Mouse (Mus musculus) lung, postnatal 0 days (tissue): Measurements from ENCODE around the gene Dera. TPM values are rescaled to one million over a fixed set of nuclear protein-coding genes. Genes with fewer than 3 reads are reported as not detected.

Experiments
- ATAC-seq: fragments of 200-750 bp; cut with Nextera tagmentation; 2 replicates; pipeline ENCODE4 v1.8.0; 2017; ENCODE audit warnings: moderate library complexity
- DNase-seq: peaks from one replicate; pipeline ENCODE4 v3.0.0-alpha.2; 2016; ENCODE audit warnings: low spot score
- H3K27ac ChIP-seq: fragments of 300-500 bp; sonication (generic); 2 replicates; pipeline ENCODE4 v1.5.1; 2014; ENCODE audit warnings: antibody characterized with exemption, mild to moderate bottlenecking, low read length, mixed read lengths
- H3K27me3 ChIP-seq: fragments of 300-500 bp; sonication (generic); replicated peaks from 2 replicates; pipeline ENCODE4 v1.6.1; 2014; ENCODE audit warnings: low read length, mixed read lengths; ENCODE audit not compliant: insufficient read depth
- H3K36me3 ChIP-seq: fragments of 300-500 bp; sonication (generic); 2 replicates; pipeline ENCODE4 v1.6.1; 2014; ENCODE audit warnings: low read length, mixed read lengths; ENCODE audit not compliant: insufficient read depth
- H3K4me1 ChIP-seq: fragments of 300-500 bp; sonication (generic); 2 replicates; pipeline ENCODE4 v1.6.1; 2014; ENCODE audit warnings: antibody characterized with exemption, low read depth, low read length, mixed read lengths; ENCODE audit not compliant: insufficient read depth
- H3K4me2 ChIP-seq: fragments of 300-500 bp; sonication (generic); replicated peaks from 2 replicates; pipeline ENCODE4 v1.6.1; 2014; ENCODE audit warnings: low read depth, mild to moderate bottlenecking, low read length, moderate library complexity, mixed read lengths
- H3K4me3 ChIP-seq: fragments of 300-500 bp; sonication (generic); 2 replicates; pipeline ENCODE4 v1.5.1; 2014; ENCODE audit warnings: low read depth, low read length
- H3K9ac ChIP-seq: fragments of 300-500 bp; sonication (generic); replicated peaks from 2 replicates; pipeline ENCODE4 v1.6.1; 2014; ENCODE audit warnings: low read depth, mild to moderate bottlenecking
- H3K9me3 ChIP-seq: fragments of 300-500 bp; sonication (generic); 2 replicates; pipeline ENCODE4 v1.6.1; 2016; ENCODE audit warnings: low read length, mixed read lengths
- CTCF ChIP-seq: IDR thresholded peaks from 2 replicates; pipeline ENCODE4 v1.5.1; 2016; ENCODE audit warnings: antibody characterized with exemption, mild to moderate bottlenecking
- EP300 ChIP-seq: IDR thresholded peaks from 2 replicates; pipeline ENCODE4 v1.6.1; 2016; ENCODE audit warnings: antibody characterized with exemption, mild to moderate bottlenecking, control low read depth
- WGBS: fragments of 180-500 bp; shearing (Covaris S2); extraction: QIAGEN DNeasy Blood & Tissue Kit; methylation state at CpG from one replicate; pipeline ENCODE4 v1.1.7; 2014; 5-methylcytosine and 5-hydroxymethylcytosine counted together
- polyA plus RNA-seq: library from polyadenylated mRNA; unstranded; fragments of >200 nt; fragmentation: Nextera tagmentation; extraction: Ambion mirVana; gene quantifications from 2 replicates; pipeline ENCODE4 v1.2.1, GENCODE M21; 2015

The Dera gene
- polyA plus RNA-seq, 1 experiment from 2014 or later, result 30.7 TPM

DNA sequence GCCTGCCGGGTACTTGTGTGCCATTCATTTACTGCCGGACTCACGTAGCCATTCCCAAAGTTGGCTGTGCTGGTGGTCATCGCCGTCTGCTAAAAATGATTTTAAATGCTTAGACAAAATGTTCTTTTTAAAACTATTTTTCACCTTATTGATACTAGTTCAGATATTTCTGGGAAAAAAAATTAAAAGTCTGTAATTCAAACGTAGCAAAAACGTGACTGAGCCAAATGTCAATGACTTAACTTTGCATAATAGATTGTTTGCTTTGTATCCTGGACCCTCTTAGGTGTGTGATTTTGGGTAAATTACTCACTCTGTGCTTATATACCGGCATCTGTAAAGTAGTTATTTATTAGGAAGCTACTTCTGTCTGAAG, 499 bp downstream of the Dera start:
- no peaks in the 10 kb centered on the region for H3K4me1 ChIP-seq
- H3K9me3 ChIP-seq, result no peaks in the 10 kb centered on the region
- DNase-seq (no peak), ATAC-seq (no peak)
- H3K27ac ChIP-seq, result no peak overlapping the region
- peak overlapping the region; percentile 66 for H3K4me2 ChIP-seq
- TF ChIP-seq EP300, result no peak
- no peak for TF ChIP-seq CTCF
- peak overlapping the region; percentile 55 for H3K4me3 ChIP-seq
- H3K27me3 ChIP-seq, result no peaks in the 10 kb centered on the region
- 2% methylated on average over 8 of the region's 8 CpGs for WGBS
- peaks cover 14% of the 10 kb centered on the region; the same call in 1 of the 2 replicates for H3K36me3 ChIP-seq
- H3K9ac ChIP-seq, result peak overlapping the region; percentile 39; the same call in 1 of the 2 replicates

- Histone ChIP-seq H3K4me1 (no peaks in the 10 kb centered on the region), H3K4me3 (no peak overlapping the region), H3K4me2 (no peak overlapping the region), H3K27me3 (no peaks in the 10 kb centered on the region), H3K36me3 (0 out of 2 replicates have a peak, but pooled peaks cover 6% of the 10 kb centered on the region), H3K27ac (no peak overlapping the region), H3K9ac (no peak overlapping the region), H3K9me3 (no peaks in the 10 kb centered on the region)
- peak; percentile 29 for DNase-seq
- WGBS, result 70% methylated on average over 5 of the region's 5 CpGs
- ATAC-seq, result no peak
- TF ChIP-seq EP300 (no peak), CTCF (peak; percentile 73)
Observed at GRCm38 (mm10) chr6:137756310-137756709, 2.0 kb downstream of the Dera start.

GRCm38 (mm10) chr6:137757891-137758290, 3.5 kb downstream of the Dera start:
- Histone ChIP-seq H3K27ac (no peak overlapping the region), H3K9me3 (no peaks in the 10 kb centered on the region), H3K36me3 (no peaks in the 10 kb centered on the region), H3K4me2 (no peak overlapping the region), H3K4me1 (no peaks in the 10 kb centered on the region), H3K27me3 (no peaks in the 10 kb centered on the region), H3K4me3 (no peak overlapping the region), H3K9ac (no peak overlapping the region)
- WGBS, result 88% methylated on average over 1 of the region's 1 CpGs
- ATAC-seq, result no peak
- DNase-seq, result no peak
- TF ChIP-seq CTCF (no peak), EP300 (no peak)

DNA sequence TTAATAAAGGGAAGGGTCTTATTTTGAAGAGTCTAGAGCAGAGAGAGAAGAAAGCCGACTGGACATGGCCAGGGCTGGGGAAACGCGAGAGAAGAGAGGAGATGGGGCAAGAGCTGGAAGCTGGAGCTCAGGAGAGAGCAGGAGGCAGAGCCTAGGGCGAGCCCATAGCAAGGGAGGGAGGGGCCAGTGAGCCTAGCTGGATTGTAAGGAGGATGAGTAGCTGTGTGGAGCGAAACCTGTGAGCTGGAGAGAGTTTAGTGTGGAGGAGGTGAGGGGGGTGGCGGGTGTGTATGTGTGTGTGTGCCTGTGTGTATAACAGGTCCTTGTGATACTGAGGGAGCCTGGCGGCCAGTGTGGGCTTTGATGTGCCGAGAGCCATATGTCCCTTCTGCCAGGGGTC, 5.3 kb downstream of the Dera start:
- no peaks in the 10 kb centered on the region for H3K9me3 ChIP-seq
- no peak overlapping the region for H3K4me3 ChIP-seq
- WGBS, result 38% methylated on average over 8 of the region's 8 CpGs
- H3K9ac ChIP-seq, result no peak overlapping the region
- no peaks in the 10 kb centered on the region for H3K36me3 ChIP-seq
- no peaks in the 10 kb centered on the region for H3K27me3 ChIP-seq
- no peak overlapping the region for H3K27ac ChIP-seq
- peak; percentile 63 for ATAC-seq
- H3K4me2 ChIP-seq, result no peak overlapping the region
- TF ChIP-seq EP300 (no peak), CTCF (no peak)
- DNase-seq, result peak; percentile 29
- H3K4me1 ChIP-seq, result no peaks in the 10 kb centered on the region

DNA sequence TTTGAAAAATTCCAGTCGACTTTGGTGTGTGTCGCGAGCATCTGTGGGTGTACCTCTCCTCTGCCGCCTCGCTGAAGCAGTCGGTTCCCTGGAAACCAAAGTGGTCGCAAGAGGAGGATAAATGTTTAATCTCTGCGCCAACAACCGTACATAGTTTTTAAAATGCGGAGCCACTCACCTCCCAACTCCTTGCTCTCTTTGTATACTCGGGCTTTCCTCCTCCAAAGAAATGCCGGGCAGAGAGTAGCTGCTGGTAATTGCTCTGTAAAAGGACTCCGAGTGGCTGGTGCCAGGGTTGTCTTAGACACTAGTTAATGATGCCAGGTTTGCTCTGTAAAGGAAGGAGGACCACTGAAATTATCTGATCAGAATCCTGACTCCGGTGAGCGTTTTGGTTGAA, 6.6 kb downstream of the Dera start:
- H3K36me3 ChIP-seq, result no peaks in the 10 kb centered on the region
- 43% methylated on average over 15 of the region's 15 CpGs for WGBS
- no peaks in the 10 kb centered on the region for H3K9me3 ChIP-seq
- no peaks in the 10 kb centered on the region for H3K4me1 ChIP-seq
- TF ChIP-seq EP300, result no peak
- no peak for TF ChIP-seq CTCF
- H3K4me3 ChIP-seq, result no peak overlapping the region
- H3K27ac ChIP-seq, result no peak overlapping the region
- no peak overlapping the region for H3K9ac ChIP-seq
- DNase-seq, result no peak
- ATAC-seq, result no peak
- H3K27me3 ChIP-seq, result no peaks in the 10 kb centered on the region
- no peak overlapping the region for H3K4me2 ChIP-seq

DNA sequence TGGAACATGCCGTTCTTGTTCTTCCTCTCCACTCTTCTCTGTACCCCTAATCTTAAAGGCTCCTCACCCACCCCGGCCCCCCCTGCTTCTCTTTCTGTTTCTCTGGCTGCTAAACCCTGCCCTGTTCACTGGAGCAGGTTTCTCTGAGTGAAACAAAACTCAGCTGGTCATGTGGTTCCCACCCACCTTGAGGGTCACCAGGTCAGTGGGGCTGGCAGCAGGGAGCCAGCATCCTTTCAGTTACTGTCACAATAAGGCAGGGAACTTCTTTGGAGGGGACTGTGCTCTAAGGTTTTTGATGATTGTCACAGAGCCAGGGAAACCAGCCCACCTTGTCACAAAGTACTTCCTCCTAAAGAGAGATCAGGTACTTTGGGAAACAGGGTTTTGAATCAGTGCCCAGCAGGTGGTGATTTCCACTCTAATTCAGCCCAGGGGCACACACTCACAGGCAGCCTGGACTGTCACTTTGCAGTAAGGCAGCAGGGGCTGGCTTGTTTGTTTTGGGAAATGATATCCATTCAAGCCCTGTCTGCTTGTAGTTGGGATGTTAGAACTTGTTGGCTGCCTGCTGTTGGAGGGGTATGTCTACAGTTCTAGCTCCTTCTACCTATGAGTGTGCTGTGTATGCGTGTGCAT, 10.3 kb downstream of the Dera start:
- Histone ChIP-seq H3K36me3 (no peaks in the 10 kb centered on the region), H3K9me3 (no peaks in the 10 kb centered on the region), H3K4me2 (no peak overlapping the region), H3K4me3 (no peak overlapping the region), H3K4me1 (no peaks in the 10 kb centered on the region), H3K27me3 (no peaks in the 10 kb centered on the region), H3K27ac (no peak overlapping the region), H3K9ac (no peak overlapping the region)
- 53% methylated on average over 3 of the region's 3 CpGs for WGBS
- ATAC-seq, result peak; percentile 53
- no peak for DNase-seq
- no peak for TF ChIP-seq CTCF
- no peak; the same call in 1 of the 2 replicates for TF ChIP-seq EP300

- TF ChIP-seq CTCF, result no peak
- no peak for TF ChIP-seq EP300
- Histone ChIP-seq H3K27ac (no peak overlapping the region), H3K27me3 (no peaks in the 10 kb centered on the region), H3K36me3 (no peaks in the 10 kb centered on the region), H3K4me1 (no peaks in the 10 kb centered on the region), H3K9me3 (no peaks in the 10 kb centered on the region), H3K9ac (no peak overlapping the region), H3K4me2 (no peak overlapping the region), H3K4me3 (no peak overlapping the region)
- ATAC-seq (no peak), DNase-seq (no peak)
Observed at GRCm38 (mm10) chr6:137766177-137766576, 11.8 kb downstream of the Dera start.
